15 mouse cellular contexts compared by ENCODE assay signal in the genomic region with DNA sequence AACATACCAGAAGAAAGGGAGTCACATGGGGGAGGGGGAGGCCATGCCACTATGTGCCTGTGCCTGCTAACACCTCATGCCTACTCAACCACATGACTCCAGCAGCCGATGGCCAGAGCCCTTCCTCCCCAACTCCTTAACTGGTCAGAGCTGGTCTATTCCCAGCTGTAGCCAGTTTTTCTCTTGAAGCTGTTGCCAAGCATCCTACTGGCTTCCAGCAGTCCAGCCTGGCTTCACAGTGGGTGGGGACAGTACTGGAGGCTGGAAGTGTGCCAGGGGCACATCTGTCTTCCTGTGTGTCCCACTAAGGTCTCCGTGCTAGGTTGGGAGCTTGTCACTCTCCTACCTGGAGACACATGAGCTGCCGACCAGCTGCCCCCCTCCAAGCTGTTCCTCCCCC. TPM values are rescaled to one million over a fixed set of nuclear protein-coding genes. Genes with fewer than 3 reads are reported as not detected.
DNase-seq lines count a peak whose midpoint lies in the region; TF ChIP-seq lines count a peak whose summit lies in the region.
"Had no signal": no experiment of that assay in that cellular context is flagged by ENCODE, and none has a peak within 500 bp of the region (broad histone marks: within the 10 kb centered on the region; RNA-seq: fewer than 3 reads in every experiment).

No protein-coding gene starts in this region.

- no peaks in the 10 kb centered on the region for H3K36me3 ChIP-seq in kidney, adult 2 months (ENCODE audit: control insufficient read depth, insufficient read depth, low read length)
- H3K36me3 ChIP-seq: liver, embryonic 15.5 days had no signal

- H3K27ac ChIP-seq in left cerebral cortex, adult 2 months, result no peak overlapping the region
- no peak overlapping the region for H3K27ac ChIP-seq in kidney, adult 2 months (ENCODE audit: insufficient read depth, low read depth, low read length)
- H3K27ac ChIP-seq: liver, embryonic 15.5 days; macrophage had no signal

- no peak for TF ChIP-seq CTCF in left cerebral cortex, adult 2 months (IDR thresholded peaks at IDR 0.05)
- no peak for TF ChIP-seq CTCF in kidney, adult 2 months (conservative IDR thresholded peaks at IDR 0.05; ENCODE audit: insufficient read depth, insufficient read length, low read depth, low read length)

- H3K27me3 ChIP-seq in kidney, adult 2 months (replicated peaks; ENCODE audit: control insufficient read depth, insufficient read depth, low read length), result no peaks in the 10 kb centered on the region
- H3K27me3 ChIP-seq: liver, embryonic 15.5 days had no signal

- WGBS in kidney, adult 2 months, result 28% methylated on average over 3 of the region's 3 CpGs

- TF ChIP-seq POLR2A in kidney, adult 2 months (IDR thresholded peaks at IDR 0.05; ENCODE audit: low read depth, low read length), result no peak

- H3K4me1 ChIP-seq in kidney, adult 2 months (ENCODE audit: control insufficient read depth, insufficient read depth, low read length), result no peaks in the 10 kb centered on the region
- H3K4me1 ChIP-seq: liver, embryonic 15.5 days had no signal

- DNase-seq in left cerebral cortex, postnatal 4 days, result peak; percentile 67
- no peak for DNase-seq in left cerebral cortex, adult 2 months (ENCODE audit: extremely low spot score in 1 of 2, low spot score in 2 of 2)
- peak; percentile 53 for DNase-seq in testis, postnatal 10 days (ENCODE audit: low spot score)
- DNase-seq in testis, postnatal 14 days (ENCODE audit: low spot score), result no peak
- DNase-seq in kidney, adult 2 months, result peak; percentile 29
- DNase-seq in kidney, postnatal 4 days, result peak; percentile 30 to 53
- DNase-seq in adrenal gland, adult 2 months, result no peak
- no peak for DNase-seq in B cell, adult 2 months
- DNase-seq: cerebellum, adult 9-10 months; right cerebral cortex, postnatal 4 days; thymus, postnatal 36 days had no signal

- no peak overlapping the region for H3K4me3 ChIP-seq in left cerebral cortex, adult 2 months
- H3K4me3 ChIP-seq in kidney, adult 2 months (ENCODE audit: insufficient read depth, low read depth, low read length), result no peak overlapping the region
- H3K4me3 ChIP-seq: liver, embryonic 15.5 days had no signal

- intact Hi-C loops in left cerebral cortex, postnatal 4 days (cut with DNase I), result no loop called here
- intact Hi-C loops in left cerebral cortex, adult 2 months (cut with DNase I), result no loop called here

RNA-seq across cellular contexts. Expression of a gene that starts 26.8 kb away (rescaled TPM):
- 1 to 10 TPM in 1 of 2 experiments, under 1 TPM in 1; 0.82 to 1.5 TPM for total RNA-seq in left cerebral cortex, postnatal 4 days (2021)
- total RNA-seq in left cerebral cortex, adult 2 months (2021), result not detected
- polyA plus RNA-seq in kidney, adult 2 months (2012; rRNA removed), result 0.19 and 1.4 TPM in 2 replicates
- total RNA-seq in adrenal gland, adult 2 months (2021), result not detected
- polyA plus RNA-seq in adrenal gland, adult 2 months (2012; rRNA removed), result 0.08 TPM in 2 replicates
- total RNA-seq: left cerebral cortex, postnatal 36 days had no signal
- polyA plus RNA-seq: inflammation-experienced regulatory T-cells, adult 6 months; macrophage had no signal

RNA-seq across cellular contexts. Expression of a gene that starts 51.3 kb away (rescaled TPM):
- total RNA-seq in left cerebral cortex, postnatal 4 days (2021), result 100 to 1,000 TPM; 184 to 207 TPM
- 10 to 100 TPM; 22.9 to 37.1 TPM for total RNA-seq in left cerebral cortex, adult 2 months (2021)
- 0.31 and 0.69 TPM in 2 replicates for polyA plus RNA-seq in kidney, adult 2 months (2012; rRNA removed)
- total RNA-seq in adrenal gland, adult 2 months (2021), result 1 to 10 TPM; 1.1 to 1.2 TPM
- 1.2 and 1.6 TPM in 2 replicates for polyA plus RNA-seq in adrenal gland, adult 2 months (2012; rRNA removed)
- polyA plus RNA-seq: inflammation-experienced regulatory T-cells, adult 6 months; macrophage had no signal

Comparison
In these comparisons a context has a peak if more than half of its experiments do, and no peak if none do; other contexts are left out.
1. DNase-seq: peak in left cerebral cortex, postnatal 4 days (single experiment), testis, postnatal 10 days (single experiment), kidney, adult 2 months (single experiment) and kidney, postnatal 4 days (2 of 2); none in left cerebral cortex, adult 2 months (0 of 2), testis, postnatal 14 days (single experiment), adrenal gland, adult 2 months (single experiment) and B cell, adult 2 months (0 of 2).
2. RNA of a gene that starts 51.3 kb away (total RNA-seq): 184 to 207 TPM in left cerebral cortex, postnatal 4 days and 22.9 to 37.1 TPM in left cerebral cortex, adult 2 months; 1.1 to 1.2 TPM in adrenal gland, adult 2 months; every median in the first group is over 10 times any median in the second.